Mouse (Mus musculus): ENCODE measurements at regions not wholly inside any gene's neighbourhood (a gene's known extent, or its start where the extent isn't known, plus 50 kb on each side); places are given as distances from the start of the nearest gene placed in this dataset.

GRCm38 (mm10) chr13:72875921-72876320, 247.3 kb downstream of the Irx2 start:
- TF ChIP-seq POLR2A (IDR thresholded peaks at IDR 0.05; ENCODE audit: low read depth, low read length) (no peak), CTCF (IDR thresholded peaks at IDR 0.05; ENCODE audit: borderline replicate concordance, insufficient read depth, low read length) (no peak)
